Mouse (Mus musculus) testis, adult 2 months (tissue): ENCODE measurements around the gene Emilin3.

Experiments used
- CTCF ChIP-seq: fragments of 200-500 bp; IDR thresholded peaks from 2 replicates; pipeline ENCODE4 v1.5.1; 2012; ENCODE audit warnings: low read depth, mild to moderate bottlenecking, inconsistent platforms, low read length, moderate library complexity; ENCODE audit not compliant: control insufficient read depth, insufficient read depth, insufficient replicate concordance
- POLR2A ChIP-seq: fragments of 200-500 bp; IDR thresholded peaks from 2 replicates; pipeline ENCODE4 v1.6.1; 2012; ENCODE audit warnings: low read depth, mild to moderate bottlenecking, inconsistent platforms, low read length, moderate library complexity; ENCODE audit not compliant: control insufficient read depth

DNA sequence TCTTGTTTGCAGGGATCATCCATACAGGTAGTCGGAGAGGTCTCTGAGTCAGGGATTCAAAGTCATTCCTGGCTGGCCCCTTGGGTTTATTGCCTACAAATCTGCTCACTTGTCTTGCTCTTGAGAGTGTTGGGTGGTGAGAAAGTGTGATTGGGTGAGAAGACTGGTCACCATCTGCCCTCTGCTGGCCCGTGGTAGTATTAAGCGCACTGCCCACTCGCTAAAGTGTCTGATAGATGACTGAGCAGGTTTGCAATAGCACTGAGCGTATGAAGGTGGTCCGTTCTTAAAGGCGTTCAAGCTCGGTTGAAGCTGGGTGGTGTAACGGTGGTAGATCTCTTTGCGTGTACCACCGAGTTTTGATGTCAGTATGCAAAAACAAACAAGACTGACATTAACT is 24.8 kb downstream of the Emilin3 start:
- TF ChIP-seq POLR2A (no peak), CTCF (peak; percentile 78; the same call in 1 of the 2 replicates)
